Mouse (Mus musculus): ENCODE data around the gene Cpt1a. TPM values are rescaled to one million over a fixed set of nuclear protein-coding genes. Genes with fewer than 3 reads are reported as not detected.

Gene Cpt1a
- total RNA-seq, 2 experiments from 2014 or later, result 31.3 to 32.5 TPM

DNA sequence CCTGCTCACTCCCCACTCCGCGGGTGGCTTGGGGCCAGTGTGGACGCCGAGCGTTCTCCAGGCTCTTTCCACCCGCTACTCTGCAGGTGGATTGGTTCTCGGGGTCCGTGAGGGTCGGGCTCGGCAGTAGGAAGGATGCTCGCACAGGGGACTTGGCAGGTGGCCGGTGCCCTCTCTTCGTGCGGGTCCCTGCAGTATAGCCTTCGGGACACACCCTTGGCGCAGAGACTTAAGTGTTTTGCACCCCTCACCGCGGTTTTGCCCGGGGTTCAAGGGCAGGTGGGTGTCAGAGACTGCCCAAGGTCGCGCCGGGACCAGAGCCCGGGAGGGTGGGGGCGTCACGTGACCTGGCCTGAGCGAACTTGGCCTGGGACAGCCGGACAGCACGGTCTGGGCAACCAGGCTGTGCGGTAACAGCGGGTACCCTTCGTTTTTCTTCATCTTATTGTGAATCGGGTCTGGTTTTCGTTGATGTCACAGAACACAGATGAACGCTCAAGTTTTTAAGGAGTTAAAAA is 1.7 kb downstream of the Cpt1a start:
- intact Hi-C loops (cut with DNase I), result no loop called here
- peak in 1 of 2 experiments; percentile 82 for DNase-seq (ENCODE audit: extremely low spot score in 1 of 2, low spot score in 2 of 2)

DNA sequence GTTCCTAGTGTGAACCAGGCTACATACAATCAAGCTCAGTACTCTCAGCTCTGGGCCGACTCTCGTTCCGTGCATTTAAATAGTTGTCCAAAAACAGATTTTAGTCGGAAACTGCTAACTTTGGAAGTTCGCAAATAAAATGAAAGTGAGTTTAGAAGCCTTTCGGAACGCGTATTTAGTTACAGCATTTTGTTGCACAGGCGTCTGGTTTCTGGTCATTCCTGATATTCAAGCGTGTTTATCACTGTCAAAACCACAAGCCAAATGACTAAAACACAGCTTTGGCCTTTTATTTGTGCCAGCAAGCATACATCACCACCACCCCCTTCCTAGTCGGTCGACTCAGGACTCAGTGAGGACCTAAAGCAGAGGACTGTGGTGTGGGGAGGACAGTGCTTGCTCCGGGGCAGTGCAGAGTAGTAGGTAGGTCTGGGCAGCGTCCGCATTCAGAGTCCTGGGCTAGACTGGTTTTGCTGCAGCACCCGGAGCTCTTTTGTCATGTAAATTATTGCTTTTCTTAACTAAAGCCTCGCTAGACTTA is 2.2 kb downstream of the Cpt1a start:
- DNase-seq (ENCODE audit: extremely low spot score in 1 of 2, low spot score in 2 of 2), result no peak
- intact Hi-C loops (cut with DNase I), result no loop called here

DNA sequence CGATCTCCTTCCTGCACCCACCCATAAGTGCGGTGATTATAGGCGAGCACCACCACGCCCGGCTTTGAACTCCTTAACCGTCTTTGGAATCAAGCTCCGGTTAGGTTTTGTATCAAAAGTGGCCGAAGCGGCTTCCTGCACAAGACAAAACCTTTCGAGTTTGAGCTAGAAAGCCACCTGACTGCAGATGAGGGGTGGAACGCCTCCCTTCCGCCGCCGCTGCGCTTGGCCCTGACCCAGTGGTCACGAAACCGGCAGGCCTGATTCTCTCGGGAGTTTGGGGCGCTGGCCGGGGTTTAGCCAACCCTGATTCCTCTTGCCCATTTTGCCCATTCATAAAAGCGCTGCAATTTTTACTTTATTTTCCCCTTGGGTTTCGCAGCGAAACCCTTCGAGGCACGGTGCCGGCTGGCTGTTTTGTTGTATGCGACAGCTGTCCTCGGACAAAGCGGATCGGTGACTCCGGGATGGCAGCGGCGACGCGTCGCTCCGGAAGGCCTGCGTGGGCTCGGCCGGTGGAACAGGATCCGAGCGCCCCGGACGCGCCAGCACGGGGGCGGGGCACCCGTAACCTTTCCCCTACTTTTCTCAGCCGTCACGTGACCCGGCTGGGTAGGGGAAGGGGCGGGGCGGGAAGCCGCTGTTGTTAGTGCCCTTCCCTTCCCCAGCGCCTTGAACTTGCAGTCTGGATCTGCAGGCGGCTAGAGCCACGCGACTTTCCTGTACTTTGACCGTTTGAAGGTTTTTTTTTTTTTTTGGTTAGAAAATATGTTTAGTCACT is 3.0 kb downstream of the Cpt1a start:
- DNase-seq (ENCODE audit: extremely low spot score in 1 of 2, low spot score in 2 of 2), result peak; percentile 68 to 95
- intact Hi-C loops (cut with DNase I), result no loop called here

DNA sequence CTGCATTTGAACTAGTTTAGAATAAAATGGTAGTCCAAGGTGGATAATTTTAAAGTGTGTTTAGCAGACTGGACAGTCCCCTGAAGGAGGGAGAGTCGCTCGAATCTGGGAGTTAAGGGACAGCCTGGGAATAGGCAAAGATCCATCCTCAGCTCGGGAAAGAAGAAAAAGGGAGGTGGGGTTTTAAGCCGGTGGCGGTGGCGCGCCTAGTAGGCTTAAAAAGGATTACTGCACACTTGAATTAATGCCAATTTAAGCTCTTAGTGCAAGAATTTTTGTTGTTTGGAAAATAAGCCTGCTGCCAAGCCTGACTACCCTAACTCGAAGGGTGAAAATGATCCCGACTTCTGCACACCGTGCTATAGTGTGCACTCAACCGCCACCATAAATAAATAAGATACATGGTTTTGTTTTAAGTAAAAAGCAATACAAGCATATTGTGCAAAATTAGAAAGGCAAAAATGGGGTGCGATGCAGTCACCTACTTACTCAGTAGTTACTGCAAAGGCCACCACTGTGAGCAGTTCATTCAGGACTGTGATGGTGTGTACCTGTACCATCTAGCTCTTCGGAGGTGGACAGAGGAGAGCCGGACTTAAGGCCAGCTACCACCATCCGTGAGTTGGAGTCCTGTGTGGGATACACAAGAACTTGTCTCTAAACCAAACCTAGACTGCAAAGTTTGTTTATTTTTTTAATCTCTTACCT is 3.8 kb downstream of the Cpt1a start:
- no peak for DNase-seq (ENCODE audit: extremely low spot score in 1 of 2, low spot score in 2 of 2)
- intact Hi-C loops (cut with DNase I), result no loop called here

DNA sequence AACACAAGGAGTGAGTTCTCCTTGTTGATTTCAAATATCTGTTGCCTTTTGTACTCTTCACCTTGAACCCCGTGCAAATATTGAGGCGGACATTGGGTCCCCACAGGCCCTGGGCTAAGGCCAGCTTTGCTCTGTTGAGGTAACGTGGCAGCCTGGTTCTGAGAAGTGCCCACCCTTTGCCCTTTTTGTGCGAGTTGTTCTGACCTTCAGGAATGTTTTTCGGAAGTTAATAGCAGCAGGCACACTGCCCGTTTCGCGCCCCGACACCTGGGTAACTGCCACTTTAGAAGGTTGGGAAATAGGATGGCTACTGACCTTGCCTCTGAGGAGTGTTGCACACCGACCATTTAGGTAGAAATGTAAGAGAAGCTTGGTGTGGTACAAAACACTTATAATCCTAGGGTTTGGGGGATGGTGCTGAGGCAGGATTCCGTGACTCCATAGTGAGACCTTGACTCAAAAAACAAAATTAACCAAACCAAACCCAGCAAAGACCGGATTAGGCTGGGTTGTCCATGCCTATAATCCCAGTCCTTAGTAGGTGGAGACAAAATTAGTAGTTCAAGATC is 4.4 kb downstream of the Cpt1a start:
- intact Hi-C loops (cut with DNase I), result no loop called here
- DNase-seq (ENCODE audit: extremely low spot score in 1 of 2, low spot score in 2 of 2), result no peak

DNA sequence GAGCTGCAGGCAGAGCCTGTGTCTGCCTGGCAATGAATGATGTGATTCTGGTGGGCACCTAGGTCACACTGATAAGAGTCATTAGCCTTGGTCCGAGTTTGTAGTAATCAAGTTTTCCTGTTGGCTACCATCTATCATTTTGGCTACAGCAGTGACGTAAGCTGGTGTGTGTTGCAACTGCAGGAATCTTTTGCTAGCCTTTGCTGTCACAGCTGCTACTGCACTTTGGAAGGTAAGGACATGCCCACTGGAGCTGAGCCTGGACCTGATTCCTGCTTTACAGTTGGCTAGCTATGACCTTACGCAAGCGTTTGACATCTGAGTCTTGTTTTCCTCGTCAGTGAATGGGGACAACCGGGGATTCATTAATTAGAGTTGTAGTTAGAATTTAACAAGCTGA is 11.1 kb downstream of the Cpt1a start:
- intact Hi-C loops (cut with DNase I), result no loop called here
- DNase-seq (ENCODE audit: extremely low spot score in 1 of 2, low spot score in 2 of 2), result peak in 1 of 2 experiments; percentile 8

DNA sequence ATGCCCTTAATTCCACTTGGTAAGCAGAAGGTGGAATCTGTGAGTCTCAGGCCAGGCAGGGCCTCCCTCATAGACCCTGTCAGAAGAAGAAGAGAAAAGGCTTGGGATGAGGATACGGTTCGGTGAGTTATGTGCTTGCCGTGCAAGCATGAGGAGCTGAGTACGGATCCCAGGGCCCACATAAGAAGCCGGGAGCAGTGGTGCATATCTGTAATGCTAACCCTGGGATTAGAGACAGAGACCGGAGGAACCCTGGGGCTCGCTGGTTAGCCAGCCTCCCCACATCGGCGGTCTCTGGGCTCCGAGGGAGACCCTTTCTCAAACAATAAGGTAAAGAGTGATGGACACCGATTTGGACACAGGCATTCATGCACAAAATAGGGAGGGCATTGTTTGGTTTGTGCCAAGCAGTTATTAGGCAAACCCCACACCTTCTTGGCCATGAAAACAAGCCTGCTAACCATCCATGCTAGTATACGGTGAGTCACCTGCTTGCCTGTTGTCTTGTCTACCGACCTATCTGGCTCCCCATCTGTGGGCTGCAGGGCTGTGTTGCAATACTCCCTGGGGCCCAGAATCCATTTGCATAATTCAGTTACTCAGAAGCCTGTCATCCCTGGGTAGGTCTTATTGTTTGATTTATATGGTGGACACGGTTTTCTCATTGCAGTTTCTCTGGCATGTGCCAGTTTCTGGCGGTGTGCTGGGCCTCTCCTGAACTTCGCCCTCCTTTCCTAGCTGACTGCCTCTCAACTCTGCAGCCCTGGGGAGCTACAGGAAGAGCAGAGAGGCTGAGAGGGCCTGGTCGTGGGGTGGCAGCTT is 11.8 kb downstream of the Cpt1a start:
- intact Hi-C loops (cut with DNase I), result no loop called here
- peak in 1 of 2 experiments; percentile 17 for DNase-seq (ENCODE audit: extremely low spot score in 1 of 2, low spot score in 2 of 2)

DNA sequence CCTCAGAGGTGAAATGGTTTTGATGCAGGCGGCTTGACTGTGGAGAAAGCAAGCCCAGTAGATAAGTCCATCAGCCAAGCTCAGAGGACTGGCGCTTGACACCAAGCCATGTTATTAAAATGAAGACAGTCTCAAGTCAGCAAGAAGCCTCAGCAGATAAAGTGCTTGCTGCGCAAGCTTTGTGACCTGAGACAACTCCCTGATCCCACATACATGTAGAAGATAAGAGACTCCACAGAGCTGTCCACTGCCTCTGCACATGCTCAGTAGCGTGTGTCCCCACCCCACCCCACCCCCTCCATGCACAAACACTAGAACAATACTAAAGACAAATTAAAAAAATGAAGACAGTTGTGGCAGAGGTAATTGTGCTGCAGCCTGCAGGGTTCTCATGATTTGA is 12.4 kb downstream of the Cpt1a start:
- no peak for DNase-seq (ENCODE audit: extremely low spot score in 1 of 2, low spot score in 2 of 2)
- intact Hi-C loops (cut with DNase I), result no loop called here

DNA sequence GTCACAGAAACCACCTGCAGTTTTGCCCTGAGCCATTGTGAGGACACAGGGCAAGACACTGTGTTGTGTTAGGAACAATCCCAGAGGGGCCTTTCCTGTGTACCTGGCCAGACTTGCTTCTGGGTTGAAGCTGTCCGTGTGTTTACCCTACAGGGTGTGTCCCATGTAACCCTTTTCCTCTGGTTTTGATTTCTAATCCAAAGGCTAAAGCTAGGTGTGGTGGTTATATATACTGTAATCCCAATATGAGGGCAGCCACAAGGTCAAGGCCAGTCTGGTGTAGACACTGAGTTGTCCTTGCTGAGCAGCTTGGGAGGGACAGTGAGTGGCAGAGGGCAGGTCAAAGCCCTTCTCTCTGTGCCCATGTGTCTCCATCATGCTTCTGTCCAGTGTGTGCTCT is 13.8 kb downstream of the Cpt1a start:
- intact Hi-C loops (cut with DNase I), result no loop called here
- DNase-seq (ENCODE audit: extremely low spot score in 1 of 2, low spot score in 2 of 2), result no peak

DNA sequence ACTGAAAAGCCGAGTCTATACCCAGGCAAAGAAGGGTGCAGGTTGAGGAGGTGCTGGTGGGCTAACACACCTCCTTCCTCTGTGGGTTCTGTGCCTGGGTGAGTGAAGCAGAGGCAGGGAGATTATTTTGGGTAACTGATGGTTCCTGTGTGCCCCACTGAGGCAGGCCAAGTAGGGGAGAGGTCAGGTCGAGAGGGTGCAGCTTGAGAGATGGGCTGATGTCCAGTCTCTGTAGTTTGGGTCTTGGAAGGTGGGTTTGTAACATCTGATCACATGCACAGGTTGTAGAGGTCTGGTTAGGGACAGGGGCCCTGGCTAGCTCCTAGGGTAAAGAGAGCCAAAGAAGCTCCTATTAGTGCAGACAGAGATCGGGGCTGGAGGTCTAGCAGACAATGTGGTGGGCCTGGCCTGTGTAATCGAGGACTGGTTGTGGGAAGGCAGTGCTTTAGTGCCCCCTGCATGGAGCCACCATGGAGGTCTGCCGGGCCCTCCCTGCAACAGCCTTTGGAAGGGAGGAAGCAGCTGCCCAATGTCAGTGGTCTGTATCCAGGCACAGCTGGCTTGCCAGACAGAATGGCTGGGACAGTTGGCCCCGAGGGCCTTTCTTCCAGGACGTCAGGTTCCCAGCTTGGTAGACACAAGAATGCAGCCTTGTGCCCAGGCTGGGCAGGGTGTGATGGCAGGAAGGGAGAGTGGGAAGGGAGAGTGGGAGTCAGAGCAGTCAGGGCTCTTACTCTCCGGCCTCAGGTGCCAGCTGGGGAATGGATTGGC is 14.5 kb downstream of the Cpt1a start:
- DNase-seq (ENCODE audit: extremely low spot score in 1 of 2, low spot score in 2 of 2), result no peak
- intact Hi-C loops (cut with DNase I), result no loop called here

DNA sequence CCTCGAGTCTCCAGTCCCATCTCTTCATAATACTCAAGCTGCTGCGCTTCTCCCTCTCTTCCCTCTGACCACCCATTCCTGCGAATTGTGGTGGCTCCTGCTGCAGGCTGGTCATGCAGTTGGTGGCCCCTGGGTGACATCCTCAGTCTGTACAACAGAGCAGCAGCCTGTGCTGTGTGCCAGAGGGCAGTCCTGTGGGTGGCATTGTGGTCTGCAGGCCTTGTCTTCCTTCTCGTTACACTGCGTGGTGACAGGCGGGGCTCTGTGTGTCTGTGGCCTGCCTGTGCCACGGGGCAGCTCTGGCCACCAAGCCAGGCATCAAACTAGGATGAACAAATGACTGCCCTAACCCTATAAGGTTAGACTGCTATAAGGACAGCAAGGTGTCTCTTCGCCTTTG is 17.1 kb downstream of the Cpt1a start:
- DNase-seq (ENCODE audit: extremely low spot score in 1 of 2, low spot score in 2 of 2), result no peak
- intact Hi-C loops (cut with DNase I), result no loop called here

DNA sequence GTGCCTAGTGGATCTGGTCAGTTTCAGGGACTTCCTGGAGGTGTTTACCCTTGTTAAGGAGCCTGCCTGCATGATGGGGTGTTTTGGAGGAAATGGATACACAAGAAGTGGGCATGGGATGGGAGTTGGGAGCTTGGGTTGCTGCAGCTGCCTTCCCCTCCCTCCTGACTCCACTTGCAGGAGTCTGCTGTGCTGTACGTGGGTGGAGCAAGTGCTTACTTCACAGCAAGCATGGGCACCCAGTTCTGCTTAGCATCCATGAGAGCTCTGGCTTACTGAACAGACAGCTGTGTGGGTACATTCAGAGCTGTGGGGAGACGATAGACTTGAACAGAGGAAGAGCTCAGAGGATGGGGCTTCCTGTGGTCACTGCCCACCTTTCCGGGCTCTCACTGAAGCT is 18.9 kb downstream of the Cpt1a start:
- intact Hi-C loops (cut with DNase I), result no loop called here
- no peak for DNase-seq (ENCODE audit: extremely low spot score in 1 of 2, low spot score in 2 of 2)

DNA sequence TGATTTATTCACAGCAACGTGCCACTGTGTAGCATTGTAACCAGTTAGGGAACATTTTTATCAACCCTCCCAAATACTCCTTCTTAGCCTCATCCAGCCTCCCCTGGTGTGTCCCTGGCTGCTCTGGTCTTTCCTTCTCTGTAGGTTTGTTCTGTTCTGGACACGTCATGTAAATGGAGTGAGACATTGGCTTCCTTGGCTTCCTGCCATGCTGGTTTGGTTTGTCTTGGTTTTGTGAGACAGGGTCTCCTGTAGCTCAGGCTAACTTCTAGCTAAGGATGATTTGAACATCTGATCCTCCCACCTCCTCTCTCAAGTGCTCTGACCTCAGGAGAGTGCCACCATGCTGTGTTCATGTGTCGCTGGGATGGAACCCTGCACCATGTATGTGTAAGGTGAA is 21.8 kb downstream of the Cpt1a start:
- no peak for DNase-seq (ENCODE audit: extremely low spot score in 1 of 2, low spot score in 2 of 2)
- intact Hi-C loops (cut with DNase I), result no loop called here

DNA sequence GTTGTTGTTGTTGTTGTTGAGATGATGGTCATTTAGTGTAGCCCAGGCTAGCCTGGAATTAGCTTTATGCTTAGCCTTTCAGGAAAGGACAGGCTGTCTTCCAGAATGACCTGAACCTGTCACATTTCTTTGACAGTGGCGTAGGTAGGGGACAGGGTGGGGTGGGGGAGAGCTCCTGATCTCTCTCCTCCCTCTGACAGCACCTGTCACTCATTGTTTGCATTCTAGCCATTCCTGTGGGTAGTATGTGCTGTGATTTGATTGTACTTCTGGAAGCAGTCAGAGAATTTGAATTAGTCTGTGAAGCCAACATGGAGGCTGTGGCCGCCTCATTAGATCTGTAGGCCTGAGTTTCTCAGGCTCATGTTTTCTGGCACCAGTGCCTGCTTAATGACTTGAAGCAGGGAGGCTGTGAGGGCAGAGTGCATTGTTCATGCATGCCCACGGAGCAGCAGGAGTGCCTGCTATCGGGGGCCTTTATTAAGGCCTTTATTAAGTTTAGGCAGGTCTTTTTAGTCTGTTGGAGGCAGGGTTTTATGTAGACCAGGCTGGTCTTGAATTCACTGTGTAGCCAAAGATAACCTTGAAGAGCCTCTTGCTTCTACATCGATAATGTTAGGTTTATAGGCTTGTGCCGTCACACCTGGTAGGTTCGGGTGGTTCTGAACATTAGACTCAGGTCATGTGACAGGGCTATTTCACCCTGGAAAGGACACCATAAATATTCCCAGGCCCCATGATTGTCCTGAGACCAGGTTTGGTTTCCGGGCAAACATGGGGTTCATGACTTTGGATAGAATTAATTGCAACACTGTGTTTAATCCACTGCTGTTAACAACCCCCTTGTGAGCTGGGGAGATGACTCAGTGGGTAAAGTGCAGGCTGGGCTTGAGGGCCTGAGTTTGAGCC is 22.8 kb downstream of the Cpt1a start:
- DNase-seq (ENCODE audit: extremely low spot score in 1 of 2, low spot score in 2 of 2), result no peak
- intact Hi-C loops (cut with DNase I), result no loop called here

DNA sequence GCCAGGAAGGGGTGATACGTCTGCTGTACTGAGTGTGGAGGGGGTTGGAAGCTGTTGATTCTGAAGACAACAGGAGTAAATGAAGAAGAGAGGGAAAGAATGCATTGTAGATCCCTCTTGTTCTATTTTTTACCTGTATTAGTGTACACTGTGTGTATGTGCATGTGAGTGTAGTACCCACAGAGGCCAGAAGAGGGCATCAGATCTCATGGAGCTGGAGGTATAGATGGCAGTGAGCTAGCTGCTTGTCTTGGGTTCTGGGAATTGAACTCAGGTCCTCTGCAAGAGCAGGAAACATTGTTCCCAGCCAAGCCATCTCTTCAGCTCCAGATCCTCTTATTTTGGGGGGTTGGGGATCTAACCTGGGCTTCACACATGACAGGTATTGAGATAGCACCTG is 25.6 kb downstream of the Cpt1a start:
- intact Hi-C loops (cut with DNase I), result no loop called here
- DNase-seq (ENCODE audit: extremely low spot score in 1 of 2, low spot score in 2 of 2), result no peak

DNA sequence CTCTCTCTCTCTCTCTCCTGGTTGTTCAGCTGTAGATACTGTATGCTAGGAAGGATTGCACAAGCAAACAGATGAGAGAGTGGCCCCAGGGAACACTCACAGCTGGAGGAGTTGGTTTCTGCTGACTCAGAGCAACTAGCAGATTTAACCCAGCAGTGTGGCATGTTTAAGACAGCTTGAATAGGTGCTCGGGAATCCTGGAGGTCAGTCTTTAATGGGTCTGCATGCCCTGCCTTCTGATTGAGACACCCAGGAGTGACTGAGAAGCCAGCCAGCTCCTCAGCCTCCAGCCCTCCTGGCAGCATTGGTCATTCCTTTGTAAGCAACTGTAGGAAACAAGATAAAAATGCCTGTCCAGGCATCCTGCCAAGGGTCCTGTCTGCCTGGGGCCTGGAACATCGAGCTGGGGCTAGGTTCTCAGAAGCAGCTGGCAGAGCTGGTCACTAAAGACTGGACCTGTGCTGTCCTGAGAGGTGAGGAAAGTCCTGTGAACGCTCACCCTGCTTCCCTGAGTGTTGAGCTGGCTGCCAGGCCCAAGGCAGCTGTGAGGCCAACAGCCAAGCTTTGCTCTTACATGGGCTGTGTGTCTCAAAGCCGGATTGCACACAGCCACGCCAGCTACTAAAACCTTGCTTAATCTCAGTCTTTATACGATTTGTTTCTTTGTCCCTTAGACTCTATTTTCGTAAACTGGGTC is 31.4 kb downstream of the Cpt1a start:
- intact Hi-C loops (cut with DNase I), result no loop called here
- peak; percentile 35 to 81 for DNase-seq (ENCODE audit: extremely low spot score in 1 of 2, low spot score in 2 of 2)

DNA sequence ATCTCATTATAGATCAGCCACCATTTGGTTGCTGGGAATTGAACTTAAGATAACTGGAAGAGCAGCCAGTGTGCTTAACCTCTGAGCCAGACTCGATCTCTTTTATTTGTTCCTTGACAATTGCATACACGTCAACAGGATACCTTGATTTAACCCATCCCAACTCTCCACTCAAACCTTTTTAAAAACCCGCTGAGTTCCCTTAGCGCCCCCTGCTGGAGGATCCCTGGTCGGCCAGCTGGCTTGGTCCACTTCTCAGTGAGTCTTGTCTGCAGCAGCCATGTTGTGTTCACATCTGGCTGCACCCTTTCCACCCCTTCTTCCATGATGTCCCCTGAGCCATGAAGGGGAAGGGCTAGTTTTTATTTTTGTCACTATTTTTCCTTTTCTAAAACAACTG is 33.0 kb downstream of the Cpt1a start:
- DNase-seq (ENCODE audit: extremely low spot score in 1 of 2, low spot score in 2 of 2), result no peak
- intact Hi-C loops (cut with DNase I), result no loop called here
